Mouse (Mus musculus) liver, embryonic 14.5 days (tissue): ENCODE data around the gene Tulp2.

Experiments
- CTCF ChIP-seq: IDR thresholded peaks from 2 replicates; pipeline ENCODE4 v1.5.1; 2016; ENCODE audit warnings: antibody characterized with exemption, low read depth, control low read depth
- EP300 ChIP-seq: IDR thresholded peaks from 2 replicates; pipeline ENCODE4 v1.6.1; 2016; ENCODE audit warnings: antibody characterized with exemption, low read depth

DNA sequence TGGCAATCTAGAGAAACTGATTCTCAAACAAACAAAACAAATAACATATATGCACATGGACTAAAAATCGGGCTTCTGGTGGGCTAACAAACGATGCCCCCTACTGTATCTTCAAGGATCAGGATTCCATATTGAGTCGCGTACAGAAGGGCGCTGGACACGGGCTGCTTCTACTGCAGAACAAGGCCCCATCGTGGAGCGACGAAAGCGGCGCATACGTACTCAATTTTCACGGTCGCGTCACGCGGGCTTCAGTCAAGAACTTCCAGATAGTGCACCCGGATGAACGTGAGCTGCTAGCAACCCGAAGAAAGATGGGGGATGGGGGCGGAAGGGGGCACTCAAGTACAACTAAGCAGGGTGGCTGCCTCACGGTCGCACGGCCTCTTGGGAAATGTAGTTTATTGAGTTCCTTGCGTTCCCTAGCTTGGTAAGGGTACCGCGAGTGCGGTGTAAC lies 40.1 kb downstream of the Tulp2 start:
- TF ChIP-seq CTCF (peak; percentile 28; the same call in 1 of the 2 replicates), EP300 (no peak)
